Mouse (Mus musculus): ENCODE measurements around the gene Tsx.

DNA sequence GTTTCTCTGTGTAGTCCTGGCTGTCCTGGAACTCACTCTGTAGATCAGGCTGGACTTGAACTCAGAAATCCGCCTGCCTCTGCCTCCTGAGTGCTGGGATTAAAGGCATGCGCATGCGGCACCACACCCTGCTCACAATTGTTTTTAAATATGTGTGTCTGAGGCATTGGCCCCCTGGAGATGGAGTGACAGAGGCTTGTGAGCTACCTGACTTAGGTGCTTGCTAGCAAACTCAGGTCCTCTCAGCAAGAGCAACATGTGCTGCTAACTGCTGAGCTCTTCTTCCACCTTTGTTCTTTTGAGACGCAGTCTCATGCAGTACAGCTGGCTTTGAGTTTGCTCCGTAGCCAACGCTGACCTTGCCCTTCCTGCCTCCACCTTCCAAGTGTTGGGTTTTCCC, 38.5 kb downstream of the Tsx start:
- TF ChIP-seq POLR2A (IDR thresholded peaks at IDR 0.05; ENCODE audit: borderline replicate concordance, low read depth, low read length): no peak
- no peak for TF ChIP-seq CTCF (IDR thresholded peaks at IDR 0.05; ENCODE audit: low read depth, low read length)

Data from bone marrow macrophage, adult 2 months (primary cell).